Mouse (Mus musculus) megakaryocyte progenitor cell, adult 5-6 weeks (primary cell): ENCODE measurements at regions not wholly inside any gene's neighbourhood (a gene's known extent, or its start where the extent isn't known, plus 50 kb on each side); places are given as distances from the start of the nearest gene placed in this dataset.
A peak's percentile ranks its signal among the peaks of the same experiment; 100 is the strongest.

Experiments
- ATAC-seq: replicated peaks from 2 replicates; pipeline ENCODE4 v1.8.0; 2016; ENCODE audit warnings: mild to moderate bottlenecking, moderate TSS enrichment, inconsistent platforms; ENCODE audit not compliant: poor library complexity

DNA sequence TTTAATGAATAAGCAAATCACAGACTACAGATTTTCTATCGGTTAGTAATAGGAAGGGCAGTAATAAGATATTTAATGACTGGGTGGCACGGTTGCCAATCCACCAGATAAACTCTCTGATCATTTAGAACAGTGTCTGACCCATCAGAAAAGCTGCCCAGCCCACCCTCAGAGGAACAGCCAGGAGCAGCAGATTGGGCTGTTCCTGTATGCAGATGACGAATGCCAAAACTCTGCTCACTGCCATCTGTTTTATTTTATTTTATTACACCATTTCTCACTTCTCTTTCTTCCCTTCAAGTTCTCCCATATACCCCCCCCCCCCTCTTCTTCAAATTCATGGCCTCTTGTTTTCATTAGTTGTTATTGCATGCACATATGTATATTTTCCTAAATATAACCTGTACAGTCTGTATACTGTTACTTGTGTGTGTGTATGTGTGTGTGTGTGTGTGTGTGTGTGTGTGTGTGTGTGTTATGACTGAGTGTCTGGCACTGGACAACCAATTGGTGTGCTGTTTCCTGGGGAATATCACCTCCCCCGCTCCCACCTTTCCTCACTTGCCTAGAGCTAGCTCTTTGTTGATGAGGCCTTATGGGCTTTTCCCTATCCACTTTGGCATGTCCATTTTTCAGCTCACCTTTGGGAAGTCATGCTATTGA, 260.9 kb downstream of the Olfm4 start:
- ATAC-seq, result no peak

DNA sequence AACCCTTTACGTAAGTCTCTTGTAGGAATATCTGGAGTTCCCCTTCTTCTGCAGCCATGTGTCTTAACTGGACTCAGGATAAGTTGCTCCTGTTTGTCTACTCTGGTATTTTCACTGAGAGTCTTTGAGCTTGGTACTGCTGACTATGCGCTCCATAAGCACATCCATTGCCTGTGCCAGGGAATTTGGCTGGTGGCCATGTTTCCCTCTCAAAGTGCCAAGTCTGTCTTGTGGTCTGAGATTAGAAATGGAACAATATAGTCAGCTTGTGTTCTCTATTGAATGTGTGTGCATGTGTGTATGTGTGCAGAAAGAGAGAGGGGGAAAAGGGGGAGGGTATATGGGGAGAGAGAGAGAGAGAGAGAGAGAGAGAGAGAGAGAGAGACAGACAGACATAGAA, 263.7 kb downstream of the Olfm4 start:
- no peak for ATAC-seq

DNA sequence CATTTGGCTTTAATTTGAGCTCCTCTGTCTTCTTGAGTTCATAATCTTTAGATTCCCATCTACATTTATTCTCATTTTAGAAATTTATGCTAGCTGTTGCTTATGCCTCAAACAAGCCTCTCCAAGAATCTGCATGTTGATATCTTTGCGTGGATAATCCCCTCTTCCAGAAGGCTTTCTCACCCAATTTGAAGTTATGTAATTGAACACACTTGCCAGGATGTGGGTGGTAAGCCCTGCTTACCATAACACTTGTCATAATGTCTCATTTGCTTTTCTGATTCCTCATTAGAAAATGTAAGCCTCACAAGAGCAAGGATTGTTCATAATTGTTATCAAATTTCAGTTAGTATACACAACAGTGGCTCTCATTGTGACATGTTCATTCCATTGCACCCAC, 266.0 kb downstream of the Olfm4 start:
- no peak for ATAC-seq

DNA sequence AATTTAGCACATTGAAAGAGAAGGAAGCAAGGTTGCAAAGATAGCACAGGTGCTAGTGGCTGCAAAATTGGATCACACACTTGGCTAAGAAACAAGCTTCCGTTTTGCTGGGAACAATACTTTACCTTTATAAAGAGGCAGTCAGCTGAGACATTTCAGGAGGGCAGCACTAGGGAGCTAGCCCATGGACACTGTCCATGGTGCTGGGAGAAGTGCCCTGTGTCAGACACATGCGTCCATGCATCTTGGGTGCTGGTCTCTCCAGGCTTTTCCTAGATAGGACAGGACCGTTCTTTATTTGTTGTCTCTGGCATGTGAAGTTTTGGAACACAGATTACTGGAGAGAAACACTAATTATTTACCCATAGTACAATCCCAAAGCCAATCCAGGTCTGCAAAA, 273.2 kb downstream of the Olfm4 start:
- no peak for ATAC-seq

DNA sequence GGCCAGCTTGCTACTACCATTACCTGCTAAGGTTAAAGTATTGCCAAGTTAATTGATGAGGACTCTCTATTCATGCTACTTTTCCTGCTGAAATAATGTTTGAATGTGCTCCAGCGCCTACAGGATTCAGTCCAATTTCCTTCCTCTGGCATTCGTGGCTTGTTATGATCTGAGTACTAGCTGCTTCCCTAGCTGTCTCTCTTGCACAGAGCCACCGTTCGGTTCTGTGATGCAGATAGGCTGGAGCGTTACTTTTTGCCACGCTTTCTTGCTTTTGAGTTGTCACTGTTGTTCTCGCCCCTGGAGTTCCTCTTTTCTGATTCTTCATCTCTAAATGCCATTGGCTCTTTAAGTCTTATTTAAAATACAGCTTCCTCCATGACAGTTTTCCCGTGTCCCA, 279.3 kb downstream of the Olfm4 start:
- ATAC-seq, result no peak

DNA sequence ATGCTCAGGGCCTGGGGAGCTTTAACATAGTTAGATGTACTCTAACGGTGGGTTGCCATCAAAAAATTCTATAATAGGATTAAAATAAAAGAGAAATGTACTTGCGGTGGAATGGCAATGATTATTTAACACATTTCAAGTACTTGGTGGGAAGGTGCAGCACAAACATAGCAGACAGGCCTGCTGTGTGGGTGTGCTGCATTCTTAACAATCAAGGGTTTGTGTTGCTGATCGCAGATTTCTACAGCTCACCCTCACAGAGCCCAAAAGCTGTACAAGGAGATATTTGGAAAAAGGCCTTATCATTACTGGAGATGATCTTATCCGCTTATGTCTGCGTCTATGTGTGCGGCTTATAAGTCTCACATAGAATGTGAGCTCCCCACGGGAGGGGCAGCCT, 281.2 kb downstream of the Olfm4 start:
- no peak for ATAC-seq

DNA sequence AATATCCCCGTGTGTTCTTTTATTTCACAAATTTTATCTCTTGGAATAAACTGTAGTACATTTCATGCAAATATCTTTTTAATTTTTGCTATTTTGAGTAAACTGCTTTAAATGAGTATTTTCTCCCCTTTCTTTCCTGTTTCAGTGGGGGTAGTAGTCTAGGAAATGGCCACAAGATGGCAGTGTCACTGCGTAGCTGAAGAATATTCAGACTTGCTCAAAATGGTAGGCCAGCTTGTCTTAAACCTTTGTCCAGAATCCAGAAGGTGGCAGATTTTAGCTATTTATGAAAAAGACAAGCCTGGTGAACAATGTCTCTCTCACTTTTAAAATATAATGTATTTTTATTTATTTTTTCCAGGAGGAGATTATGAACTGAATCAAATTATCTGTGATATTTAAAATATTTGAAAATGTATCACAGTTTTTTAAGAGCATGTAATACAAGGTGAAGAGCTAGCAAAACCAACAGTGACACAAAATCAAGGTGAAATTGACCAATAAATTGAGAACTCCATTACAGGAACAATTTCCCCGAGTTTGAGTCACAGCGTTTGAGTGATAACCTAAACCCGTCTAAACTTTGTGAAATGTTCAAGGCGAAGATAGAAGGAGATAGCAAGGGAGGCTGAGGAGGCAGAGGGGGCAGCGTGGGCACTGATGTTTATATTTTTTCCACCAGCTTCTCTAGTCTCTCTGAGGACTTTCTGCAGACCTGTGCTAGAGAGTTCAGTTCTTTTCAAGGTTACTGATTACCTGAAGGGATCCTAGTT, 285.5 kb downstream of the Olfm4 start:
- peak; percentile 74 for ATAC-seq

DNA sequence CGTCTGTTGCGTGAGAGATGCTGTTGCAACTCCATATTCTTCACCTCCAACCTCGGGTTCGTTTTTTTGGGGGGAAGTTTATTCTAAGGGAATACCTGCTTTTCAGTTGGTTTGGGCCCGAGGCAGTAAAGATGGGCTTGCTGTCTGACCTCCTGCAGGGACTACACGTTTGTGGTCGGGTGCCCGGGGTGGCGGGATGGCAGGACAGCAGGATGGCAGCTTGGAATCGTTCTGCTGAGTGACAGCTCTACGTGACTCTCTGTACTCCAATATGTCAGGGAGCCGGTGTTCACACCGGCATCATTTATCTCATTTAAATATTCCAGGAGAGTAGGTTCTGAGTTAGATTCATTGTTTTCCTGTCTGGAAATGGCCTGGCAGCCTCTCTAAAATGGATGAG, 286.2 kb downstream of the Olfm4 start:
- no peak for ATAC-seq

DNA sequence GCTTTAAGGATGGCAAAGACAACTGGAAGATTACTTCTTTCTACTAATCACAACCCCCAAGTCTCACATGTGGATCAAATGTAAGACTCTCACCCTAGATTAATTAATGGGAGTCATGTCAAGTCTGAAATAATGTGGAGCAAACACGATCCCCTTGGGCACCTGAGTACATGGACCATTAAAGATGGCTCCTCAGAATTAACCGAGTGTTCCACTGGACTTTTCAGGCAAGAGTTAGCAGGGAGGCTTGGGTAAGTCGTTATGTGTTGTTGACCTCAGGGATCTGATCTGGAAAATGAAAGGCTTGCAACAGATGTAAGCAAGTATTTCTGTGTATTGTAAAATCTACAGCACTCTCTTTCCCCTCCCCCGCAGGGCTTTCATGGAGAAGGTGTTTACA, 296.3 kb downstream of the Olfm4 start:
- ATAC-seq, result no peak

DNA sequence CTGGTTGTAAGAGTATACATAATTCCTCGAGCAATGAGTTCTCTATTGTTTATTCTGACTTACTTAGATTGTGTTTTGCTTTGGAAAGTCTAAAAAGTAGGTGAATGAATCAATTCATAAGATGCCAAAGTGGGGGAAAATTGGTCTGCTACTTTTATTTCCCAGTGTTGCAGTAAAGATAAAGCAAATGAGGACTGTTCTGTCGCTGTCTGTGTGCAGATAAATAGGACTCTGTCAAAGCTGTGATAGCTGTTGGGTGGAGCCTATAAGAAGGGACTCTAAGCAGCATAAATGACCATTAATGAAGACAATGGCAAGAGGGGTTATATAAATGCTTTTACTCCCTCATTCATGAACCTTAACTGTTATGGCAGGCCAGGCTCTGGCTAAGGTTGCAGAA, 299.8 kb downstream of the Olfm4 start:
- no peak for ATAC-seq

DNA sequence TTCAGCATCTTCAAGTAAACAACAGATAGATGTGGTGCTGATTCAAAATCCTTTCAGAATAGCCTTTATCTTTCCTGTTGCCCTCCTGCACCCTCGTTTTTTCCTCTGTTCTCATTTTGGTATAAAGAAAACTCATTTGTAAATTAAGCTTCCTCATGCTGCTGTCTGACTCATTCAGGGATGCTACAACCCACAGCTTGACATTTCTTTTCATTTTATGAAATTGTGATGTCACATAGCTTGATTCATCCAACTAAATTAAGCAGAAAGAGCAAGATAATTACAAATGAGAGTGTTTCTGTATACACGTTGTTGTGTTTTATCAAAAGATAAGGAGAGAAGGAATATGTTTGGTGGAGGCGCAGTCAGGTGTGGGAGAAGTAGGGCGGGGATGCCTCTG, 307.5 kb downstream of the Olfm4 start:
- ATAC-seq, result no peak

DNA sequence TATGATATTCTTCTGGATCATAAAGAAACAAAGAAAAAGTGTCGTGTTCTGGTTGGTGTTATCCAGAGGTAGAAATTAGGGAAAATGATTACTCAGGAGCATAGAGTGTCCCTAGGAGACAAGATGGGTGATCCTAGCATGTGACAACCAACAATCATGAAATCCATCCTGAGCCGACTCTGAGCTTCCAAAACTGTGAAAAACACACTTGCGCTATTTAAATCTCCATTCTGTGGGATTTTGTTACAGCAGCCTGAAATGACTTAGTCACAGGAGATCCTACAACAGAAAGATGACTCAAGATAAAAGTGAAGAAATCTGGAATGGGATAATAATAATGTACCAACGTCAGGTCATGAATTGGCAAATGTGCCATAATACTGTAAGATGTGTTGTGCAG, 309.5 kb downstream of the Olfm4 start:
- no peak for ATAC-seq

DNA sequence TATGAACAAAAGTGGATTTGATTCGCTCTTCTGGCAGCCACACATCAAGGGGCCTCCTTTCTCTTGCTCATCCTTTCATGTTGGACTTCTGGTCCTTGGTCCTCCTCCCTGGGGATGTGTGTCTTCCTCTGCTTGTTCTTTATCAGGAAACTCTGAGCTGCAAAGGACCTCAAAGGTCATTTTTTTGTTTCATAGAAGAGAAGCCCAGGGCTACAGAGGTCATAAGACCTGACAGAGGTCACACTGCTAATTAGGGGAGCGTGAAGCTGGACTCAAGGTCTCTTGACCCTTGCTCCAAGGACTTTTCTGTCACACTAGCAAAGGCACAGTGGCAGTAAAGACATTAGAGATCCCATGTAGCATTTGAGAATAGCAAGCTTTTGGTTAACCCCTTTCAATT, 345.8 kb downstream of the Olfm4 start:
- ATAC-seq, result no peak

DNA sequence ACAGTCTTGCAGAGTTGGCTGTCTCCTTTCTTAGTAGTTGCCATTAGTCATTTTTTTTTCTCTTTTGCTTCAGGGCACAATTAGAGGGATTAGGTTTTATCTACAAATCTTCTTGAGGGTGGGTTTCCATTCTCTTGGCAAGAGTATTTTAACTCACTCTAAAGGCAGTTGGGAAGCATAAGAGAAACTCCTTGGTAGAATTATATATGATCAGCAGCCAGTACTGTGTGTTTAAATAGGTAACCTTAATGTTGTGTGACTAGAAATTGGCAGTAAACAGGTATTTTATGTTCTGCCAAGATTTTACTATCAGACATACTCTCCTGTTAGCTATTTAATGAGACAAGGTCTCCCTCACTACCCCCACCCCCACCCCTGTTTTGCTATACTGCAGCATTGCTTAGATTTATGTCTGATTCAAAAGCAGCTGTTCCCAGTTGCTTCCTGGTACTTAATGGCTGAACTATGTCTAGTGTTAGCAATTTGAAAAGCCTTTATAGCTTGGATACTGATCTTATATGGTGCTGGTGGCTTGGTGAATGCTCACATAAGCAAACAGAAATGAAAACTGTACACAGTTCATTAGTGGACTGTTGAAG, 378.2 kb downstream of the Olfm4 start:
- no peak for ATAC-seq

DNA sequence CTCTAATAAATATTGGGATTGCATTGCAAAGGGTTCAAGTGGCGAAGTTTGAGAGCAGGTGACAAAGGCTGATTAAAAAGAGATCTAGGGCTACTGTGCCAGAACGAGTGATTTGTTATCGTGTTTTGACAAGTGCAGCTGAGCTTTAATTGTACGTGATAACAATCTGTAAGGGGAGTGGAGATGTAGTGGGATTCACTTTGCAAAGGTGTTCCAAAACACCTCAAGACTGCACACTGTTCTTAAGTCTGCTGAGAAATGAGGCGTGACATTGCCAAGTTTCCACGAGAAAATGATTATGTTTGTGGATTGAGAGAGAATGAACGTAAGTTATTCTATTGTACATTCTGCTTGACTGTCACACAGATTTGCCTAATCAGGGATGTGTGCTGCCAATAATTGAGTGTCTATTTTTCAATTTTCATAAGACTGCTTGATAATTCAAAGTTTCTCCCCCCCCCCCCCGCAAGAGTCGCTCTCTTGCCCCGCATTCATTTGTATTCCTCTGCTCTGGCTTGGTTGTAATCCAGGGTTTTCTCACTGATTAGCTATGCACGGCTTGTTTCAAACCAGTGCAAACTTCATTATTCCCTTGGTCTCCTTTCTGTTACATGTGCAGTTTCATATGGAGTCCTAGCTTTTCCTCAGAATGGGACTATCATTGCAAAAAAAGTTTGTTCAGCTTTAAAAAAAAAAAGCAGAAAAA, 385.7 kb downstream of the Olfm4 start:
- no peak for ATAC-seq

DNA sequence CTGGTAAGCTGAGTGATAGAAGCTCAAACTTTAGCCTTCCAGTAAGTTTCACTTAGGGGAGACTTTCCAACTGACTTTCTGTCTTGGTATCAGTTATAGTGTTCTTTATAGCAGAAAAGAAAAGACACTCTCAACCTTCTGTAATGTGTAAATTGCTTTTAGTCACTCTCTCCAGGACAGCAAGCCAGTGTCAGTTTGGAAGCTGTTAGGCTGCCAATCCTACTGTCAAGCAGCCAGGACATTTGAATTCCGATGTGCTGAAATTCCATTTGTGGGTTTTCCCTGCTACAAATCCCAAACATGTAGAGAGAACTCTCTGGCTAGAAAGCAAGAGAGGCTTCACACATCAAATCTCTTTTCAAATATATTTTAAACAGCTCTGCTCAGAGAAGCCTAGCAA, 390.4 kb downstream of the Olfm4 start:
- ATAC-seq, result no peak

DNA sequence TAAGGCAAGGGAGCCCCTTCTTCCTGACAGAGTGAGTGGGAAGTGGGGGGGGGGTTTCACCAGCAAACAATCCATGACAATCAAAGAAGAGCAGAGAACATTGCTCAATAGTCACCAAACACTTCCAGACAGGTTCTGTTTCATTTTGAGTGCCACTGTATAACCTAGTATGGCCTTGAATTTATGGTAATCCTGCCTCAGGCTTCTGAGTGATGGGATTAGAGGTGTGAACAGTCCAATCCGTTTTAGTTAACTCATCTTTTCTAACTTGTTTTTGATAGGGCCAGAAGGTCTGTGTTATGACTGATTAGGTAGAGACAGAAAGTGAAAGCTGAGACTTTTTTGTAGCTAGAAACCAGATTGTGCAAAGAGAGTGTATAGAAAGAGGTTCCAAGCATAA, 393.2 kb downstream of the Olfm4 start:
- ATAC-seq, result no peak

DNA sequence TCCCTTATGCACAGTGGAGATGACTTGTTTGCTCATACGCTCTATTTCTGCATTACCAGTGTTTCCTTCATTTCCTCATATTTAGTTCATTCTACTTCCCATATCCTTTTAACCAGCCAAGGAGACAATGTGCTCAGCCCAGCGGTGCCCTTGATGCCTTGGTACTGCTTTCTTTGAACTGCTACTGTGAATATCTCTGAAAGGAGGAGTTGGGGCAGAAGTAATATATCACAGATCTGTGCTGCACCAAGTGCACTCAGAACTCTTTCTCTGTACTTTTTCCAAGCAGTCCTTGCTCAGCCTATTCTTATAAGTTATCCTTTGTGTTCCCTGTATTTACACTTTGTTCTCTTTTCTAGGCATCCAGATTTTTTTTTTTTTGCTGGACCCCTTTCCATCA, 407.5 kb downstream of the Olfm4 start:
- ATAC-seq, result no peak

DNA sequence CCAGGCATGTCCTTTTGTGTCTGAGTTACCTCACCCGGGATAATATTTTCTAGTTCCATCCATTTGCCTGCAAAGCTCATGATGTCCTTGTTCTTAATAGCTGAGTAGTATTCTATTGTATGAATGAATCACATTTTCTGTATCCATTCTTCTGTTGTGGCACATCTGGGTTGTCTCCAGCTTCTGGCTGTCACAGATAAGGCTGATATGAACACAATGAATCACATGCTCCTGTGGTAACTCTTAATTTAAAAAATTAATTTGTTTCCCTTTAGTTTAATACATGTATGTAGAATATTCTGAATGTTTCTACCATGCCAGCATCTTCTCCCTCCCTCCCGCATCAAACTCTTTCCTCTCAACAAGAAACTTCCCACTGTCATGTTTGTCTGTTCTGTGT, 424.4 kb downstream of the Olfm4 start:
- no peak for ATAC-seq

DNA sequence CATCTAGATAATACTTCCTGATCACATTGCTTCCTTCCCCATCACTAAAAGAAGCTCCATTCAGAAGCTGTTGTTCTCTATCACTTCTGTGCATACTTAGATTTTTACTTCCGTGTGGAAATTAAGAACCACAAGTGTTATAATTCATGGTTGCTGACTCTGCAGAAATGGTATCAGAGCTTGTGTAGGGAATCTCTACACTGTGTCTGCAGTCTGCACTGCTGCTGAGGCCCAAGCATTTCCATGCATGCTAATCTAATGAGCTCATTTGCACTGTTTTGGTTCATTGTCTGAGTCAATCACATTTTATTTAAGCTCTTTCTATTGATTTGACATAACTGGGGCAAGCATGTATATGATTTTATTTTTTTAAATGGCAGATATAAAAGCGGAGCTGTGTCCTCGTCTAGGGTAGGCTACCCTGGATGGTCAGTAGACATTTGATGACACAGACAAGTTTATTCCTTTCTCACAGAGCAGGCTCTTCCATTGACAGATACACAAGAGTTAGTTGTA, 435.0 kb downstream of the Olfm4 start:
- no peak for ATAC-seq

DNA sequence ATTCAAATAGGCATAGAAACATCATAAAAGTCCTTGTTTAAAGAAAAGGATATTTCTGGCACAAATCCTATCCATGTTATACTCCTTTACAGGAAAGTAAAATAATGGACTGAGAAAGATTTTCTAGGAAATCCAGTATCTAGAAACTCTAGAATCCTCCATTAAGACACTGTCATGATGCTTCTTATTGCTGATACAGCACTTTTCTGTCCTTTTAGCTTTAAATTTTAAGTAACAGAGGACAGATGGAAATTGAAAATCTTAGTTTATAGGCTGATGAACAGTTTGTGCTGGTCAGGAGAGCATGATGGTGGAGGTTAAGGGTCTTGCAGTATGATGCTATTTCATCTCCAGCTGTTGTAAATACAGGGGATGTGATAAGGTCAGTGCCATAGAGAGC, 459.9 kb downstream of the Olfm4 start:
- ATAC-seq, result no peak

DNA sequence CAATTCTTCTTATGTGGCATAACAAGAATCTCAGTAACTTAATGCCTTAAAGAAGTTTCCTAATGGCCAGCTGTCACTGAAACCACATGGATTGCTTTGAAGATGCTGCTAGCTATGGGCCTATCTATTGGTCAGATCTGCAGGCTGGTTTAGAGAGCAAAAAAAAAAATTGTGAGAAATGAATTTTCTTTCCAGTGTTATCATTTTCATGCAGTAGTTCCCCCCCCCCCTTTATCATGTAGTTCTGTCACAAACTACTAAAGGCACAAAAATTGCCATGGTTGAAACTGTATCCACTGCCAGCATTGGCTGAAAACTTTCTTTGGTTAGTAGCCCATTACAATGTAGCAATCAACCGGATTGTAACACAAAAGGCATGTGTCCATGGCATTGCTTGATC, 487.6 kb downstream of the Olfm4 start:
- ATAC-seq, result no peak
